Mouse (Mus musculus) layer of hippocampus, adult 2 months (tissue): ENCODE results near the gene Igf2. TPM values are rescaled to one million over a fixed set of nuclear protein-coding genes. Genes with fewer than 3 reads are reported as not detected.

Source experiments
- DNase-seq, 2 experiments: peaks; one replicate each; pipeline ENCODE4 v3.0.0; 2022; ENCODE audit warnings: low spot score in 2 of 2
- H3K27ac ChIP-seq: fragments of 200-600 bp; 2 replicates; pipeline ENCODE4 v1.8.1; 2022
- H3K4me3 ChIP-seq: fragments of 200-600 bp; 2 replicates; pipeline ENCODE4 v1.8.1; 2022; ENCODE audit warnings: mild to moderate bottlenecking
- CTCF ChIP-seq: fragments of 200-600 bp; conservative IDR thresholded peaks from 2 replicates; pipeline ENCODE4 v1.8.1; 2022; ENCODE audit warnings: antibody characterized with exemption, mild to moderate bottlenecking, moderate library complexity
- microRNA-seq, 2 experiments: library from miRNA; unstranded; fragments of <30 nt; microRNA quantifications; one replicate each; pipeline ENCODE4 v1.2.0; 2021
- total RNA-seq, 2 experiments: library from RNA; stranded (reverse); gene quantifications; 2 replicates each; pipeline ENCODE4 v1.2.3; 2021

The Igf2 gene
- total RNA-seq, 2 experiments from 2014 or later, result 45.8 to 68.2 TPM

GRCm38 (mm10) chr7:142656055-142656454 is 10.6 kb downstream of the Igf2 start:
- TF ChIP-seq CTCF, result no peak
- H3K4me3 ChIP-seq, result no peak overlapping the region
- H3K27ac ChIP-seq, result no peak overlapping the region
- no peak for DNase-seq

- no peak for DNase-seq
- no peak overlapping the region for H3K4me3 ChIP-seq
- no peak for TF ChIP-seq CTCF
These were observed 11.0 kb downstream of the Igf2 start for GRCm38 (mm10) chr7:142655633-142656032.

GRCm38 (mm10) chr7:142653726-142654125 is 12.9 kb downstream of the Igf2 start:
- no peak for DNase-seq
- Histone ChIP-seq H3K27ac (no peak overlapping the region), H3K4me3 (no peak overlapping the region)
- no peak for TF ChIP-seq CTCF

More at GRCm38 (mm10) chr7:142655633-142656032, 11.0 kb downstream of the Igf2 start:
- H3K27ac ChIP-seq, result no peak overlapping the region

- Histone ChIP-seq H3K27ac (no peak overlapping the region), H3K4me3 (no peak overlapping the region)
- no peak for TF ChIP-seq CTCF
- no peak for DNase-seq
These were observed 19.9 kb downstream of the Igf2 start for GRCm38 (mm10) chr7:142646676-142647075.

- no peak overlapping the region for H3K27ac ChIP-seq
- no peak for DNase-seq
- H3K4me3 ChIP-seq, result no peak overlapping the region
- TF ChIP-seq CTCF, result no peak
These were observed 21.6 kb downstream of the Igf2 start for GRCm38 (mm10) chr7:142645045-142645444.

GRCm38 (mm10) chr7:142636178-142636577 is 30.4 kb downstream of the Igf2 start:
- DNase-seq, result no peak
- Histone ChIP-seq H3K27ac (no peak overlapping the region), H3K4me3 (no peak overlapping the region)
- TF ChIP-seq CTCF, result no peak

- H3K4me3 ChIP-seq, result no peak overlapping the region
- no peak for TF ChIP-seq CTCF
- DNase-seq, result no peak
- H3K27ac ChIP-seq, result no peak overlapping the region
These were observed 35.9 kb downstream of the Igf2 start for GRCm38 (mm10) chr7:142630691-142631090.

GRCm38 (mm10) chr7:142629806-142630205 is 36.8 kb downstream of the Igf2 start:
- Histone ChIP-seq H3K27ac (no peak overlapping the region), H3K4me3 (no peak overlapping the region)
- DNase-seq, result no peak
- TF ChIP-seq CTCF, result no peak

GRCm38 (mm10) chr7:142622180-142622579 is 44.4 kb downstream of the Igf2 start:
- Histone ChIP-seq H3K4me3 (no peak overlapping the region), H3K27ac (no peak overlapping the region)
- no peak for TF ChIP-seq CTCF
- no peak for DNase-seq

- Histone ChIP-seq H3K4me3 (no peak overlapping the region), H3K27ac (no peak overlapping the region)
- TF ChIP-seq CTCF, result no peak
- no peak for DNase-seq
These were observed 53.5 kb downstream of the Igf2 start for GRCm38 (mm10) chr7:142613077-142613476.

GRCm38 (mm10) chr7:142610627-142611406 is 55.8 kb downstream of the Igf2 start:
- peak; percentile 88 for TF ChIP-seq CTCF
- Histone ChIP-seq H3K4me3 (no peak overlapping the region), H3K27ac (no peak overlapping the region)
- peak; percentile 29 to 76 for DNase-seq

- no peak overlapping the region for H3K4me3 ChIP-seq
- H3K27ac ChIP-seq, result no peak overlapping the region
- DNase-seq, result no peak
- TF ChIP-seq CTCF, result no peak
These were observed 65.7 kb downstream of the Igf2 start for GRCm38 (mm10) chr7:142600921-142601320.

Small RNAs within 50 kb of the gene (microRNA-seq; reads per million reads assigned to microRNA genes)
- 66.5 to 68.1 reads per million in 2 experiments for gene Mir483

Other genes starting within 250 kb of the Igf2 start
- not detected for gene Syt8, start 232.0 kb downstream of the Igf2 start, total RNA-seq
- gene Tnni2, start 225.0 kb downstream of the Igf2 start, total RNA-seq, result not detected
- 1 to 10 TPM; 1.4 to 1.7 TPM for gene Lsp1, start 206.0 kb downstream of the Igf2 start, total RNA-seq
- not detected for gene Tnnt3, start 168.0 kb downstream of the Igf2 start, total RNA-seq
- gene Mrpl23, start 134.1 kb downstream of the Igf2 start, total RNA-seq, result 1 to 10 TPM; 7.9 to 8.8 TPM
- gene Gm49394, start 3.1 kb upstream of the Igf2 start, total RNA-seq, result not detected
- not detected for gene Ins2, start 76.6 kb upstream of the Igf2 start, total RNA-seq